Mouse (Mus musculus) layer of hippocampus, postnatal 14 days (tissue): ENCODE results near the gene Ttyh2. TPM values are rescaled to one million over a fixed set of nuclear protein-coding genes. Genes with fewer than 3 reads are reported as not detected.
A peak's percentile ranks its signal among the peaks of the same experiment; 100 is the strongest.
"Not testable (repeated sequence)": the region's sequence is repeated elsewhere in the genome, so short reads cannot be mapped to it uniquely, and the experiment has no call there.

Experiments used
- DNase-seq, 2 experiments: peaks; one replicate each; pipeline ENCODE4 v3.0.0; 2021 to 2022; ENCODE audit warnings: low spot score in 2 of 2, mixed read lengths in 1 of 2
- total RNA-seq, 2 experiments: library from RNA; stranded (reverse); gene quantifications; 2 replicates each; pipeline ENCODE4 v1.2.3; 2021

Gene Ttyh2
- total RNA-seq, 2 experiments from 2014 or later, result 26.0 to 30.1 TPM

- DNase-seq, result peak in 1 of 2 experiments; percentile 70
These were observed 17.5 kb upstream of the Ttyh2 start for GRCm38 (mm10) chr11:114657737-114658136.

GRCm38 (mm10) chr11:114662161-114662560 is 13.1 kb upstream of the Ttyh2 start:
- no peak for DNase-seq

- DNase-seq, result peak in 1 of 2 experiments; percentile 71
These were observed 12.4 kb upstream of the Ttyh2 start for GRCm38 (mm10) chr11:114662746-114663362.

GRCm38 (mm10) chr11:114664164-114664563 is 11.1 kb upstream of the Ttyh2 start:
- no peak for DNase-seq

- no peak for DNase-seq
These were observed 9.8 kb upstream of the Ttyh2 start for GRCm38 (mm10) chr11:114665463-114665862.

GRCm38 (mm10) chr11:114666786-114667185 is 8.4 kb upstream of the Ttyh2 start:
- DNase-seq, result no peak

- no peak for DNase-seq
These were observed 7.8 kb upstream of the Ttyh2 start for GRCm38 (mm10) chr11:114667236-114667931.

- not testable (repeated sequence) for DNase-seq
These were observed 7.3 kb upstream of the Ttyh2 start for GRCm38 (mm10) chr11:114667932-114668285.

- DNase-seq, result peak; percentile 93 to 98
These were observed 6.9 kb upstream of the Ttyh2 start, which contains the start of gene Rpl38 for GRCm38 (mm10) chr11:114668301-114668710. Gene Rpl38 (plus strand): TSS chr11:114668524.

GRCm38 (mm10) chr11:114668741-114669623 is 6.2 kb upstream of the Ttyh2 start:
- peak; percentile 77 to 82 for DNase-seq

- no peak for DNase-seq
These were observed 5.5 kb upstream of the Ttyh2 start for GRCm38 (mm10) chr11:114669651-114670168.

GRCm38 (mm10) chr11:114671147-114671546 is 4.1 kb upstream of the Ttyh2 start:
- DNase-seq, result no peak

GRCm38 (mm10) chr11:114672794-114673718 is 2.2 kb upstream of the Ttyh2 start:
- DNase-seq, result no peak

GRCm38 (mm10) chr11:114673719-114674050 is 1.5 kb upstream of the Ttyh2 start:
- no peak for DNase-seq

- no peak for DNase-seq
These were observed 1.1 kb upstream of the Ttyh2 start for GRCm38 (mm10) chr11:114674180-114674579.

GRCm38 (mm10) chr11:114674796-114675195 is 435 bp upstream of the Ttyh2 start:
- not testable (repeated sequence) for DNase-seq

GRCm38 (mm10) chr11:114675826-114676401 is 683 bp downstream of the Ttyh2 start:
- DNase-seq, result no peak

- DNase-seq, result no peak
These were observed 1.2 kb downstream of the Ttyh2 start for GRCm38 (mm10) chr11:114676431-114676830.

GRCm38 (mm10) chr11:114676896-114677530 is 1.8 kb downstream of the Ttyh2 start:
- DNase-seq, result no peak

- DNase-seq, result no peak
These were observed 4.4 kb downstream of the Ttyh2 start for GRCm38 (mm10) chr11:114679582-114679981.
